Mouse (Mus musculus) erythroid progenitor cell, adult 5-6 weeks (primary cell): ENCODE data around the gene Ppp1r3g. TPM values are rescaled to one million over a fixed set of nuclear protein-coding genes. Genes with fewer than 3 reads are reported as not detected.

Experiments used
- ATAC-seq: replicated peaks from 2 replicates; pipeline ENCODE4 v1.8.0; 2016; ENCODE audit warnings: moderate number of reproducible peaks, mild to moderate bottlenecking, moderate TSS enrichment, inconsistent platforms; ENCODE audit not compliant: poor library complexity, low FRiP score, severe bottlenecking
- total RNA-seq, 2 experiments: library from RNA; stranded (forward) in 1 of 2; stranded (reverse) in 1 of 2; fragments of 150-400 nt in 1 of 2; fragments of 186-747, 209-891 nt in 1 of 2; gene quantifications; 2 replicates each; pipeline versions ENCODE4 v1.2.3 to v1.2.4; 2015 to 2017; ENCODE audit warnings: low replicate concordance in 2 of 2

The Ppp1r3g gene
- total RNA-seq, 2 experiments from 2014 or later, result not detected

GRCm38 (mm10) chr13:35991185-35991584 is 32.5 kb downstream of the Ppp1r3g start:
- peak; percentile 75 for ATAC-seq

DNA sequence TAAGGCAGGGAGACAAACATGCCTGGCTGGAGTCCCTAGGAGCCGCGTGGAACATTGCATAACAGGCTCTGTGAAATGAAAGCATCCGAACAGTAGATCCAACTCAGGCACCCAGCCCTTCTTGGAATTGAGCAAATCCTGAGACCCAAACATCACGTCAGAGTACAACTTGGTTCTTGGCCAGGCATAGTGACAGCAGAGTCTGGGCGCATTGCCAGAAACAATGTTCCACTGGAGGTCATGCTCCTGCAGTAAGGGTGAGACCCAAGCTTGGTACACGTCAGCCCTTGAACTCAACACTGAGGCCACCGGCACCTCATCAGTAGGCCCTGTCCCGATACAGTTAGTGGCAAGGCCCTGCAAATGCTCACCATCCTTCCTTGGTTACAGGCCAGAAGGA is 35.4 kb downstream of the Ppp1r3g start:
- no peak for ATAC-seq

GRCm38 (mm10) chr13:35995231-35995630 is 36.6 kb downstream of the Ppp1r3g start:
- ATAC-seq, result no peak

DNA sequence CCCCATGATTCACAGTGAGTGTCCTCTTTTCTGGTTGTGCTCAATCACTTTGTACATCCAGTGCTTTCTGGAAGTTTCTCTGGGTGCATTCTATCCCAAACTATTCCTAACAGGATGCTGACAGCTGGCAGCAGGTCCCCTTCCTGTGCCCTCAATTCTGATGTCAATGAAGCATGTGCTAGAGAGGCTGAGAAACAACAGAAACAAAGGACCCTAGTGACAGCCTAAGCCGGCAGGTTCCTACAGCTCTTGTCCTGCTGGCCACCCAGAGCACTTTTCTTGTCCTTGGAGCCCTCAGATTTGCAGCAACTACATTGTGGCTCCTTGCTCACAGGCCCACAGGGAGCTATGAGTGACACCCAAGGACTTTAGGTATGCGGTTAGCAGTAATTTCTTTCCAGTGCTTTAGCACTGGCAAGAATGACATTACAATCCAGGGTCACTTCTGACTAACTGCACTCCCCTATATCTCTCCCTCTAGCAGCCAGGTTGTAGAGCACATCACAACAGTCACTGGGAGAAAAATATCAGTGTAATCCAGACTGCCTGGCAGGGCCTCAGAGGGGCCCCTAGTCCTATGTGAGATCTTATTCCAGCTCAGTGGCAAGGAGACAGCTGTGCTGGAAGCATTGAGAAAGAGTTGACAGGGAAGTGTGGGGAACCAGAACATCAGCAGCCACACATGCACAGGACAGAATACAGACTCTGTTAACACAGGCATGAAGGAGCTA is 37.2 kb downstream of the Ppp1r3g start:
- ATAC-seq, result no peak

GRCm38 (mm10) chr13:35997606-35998005 is 39.0 kb downstream of the Ppp1r3g start:
- ATAC-seq, result no peak

DNA sequence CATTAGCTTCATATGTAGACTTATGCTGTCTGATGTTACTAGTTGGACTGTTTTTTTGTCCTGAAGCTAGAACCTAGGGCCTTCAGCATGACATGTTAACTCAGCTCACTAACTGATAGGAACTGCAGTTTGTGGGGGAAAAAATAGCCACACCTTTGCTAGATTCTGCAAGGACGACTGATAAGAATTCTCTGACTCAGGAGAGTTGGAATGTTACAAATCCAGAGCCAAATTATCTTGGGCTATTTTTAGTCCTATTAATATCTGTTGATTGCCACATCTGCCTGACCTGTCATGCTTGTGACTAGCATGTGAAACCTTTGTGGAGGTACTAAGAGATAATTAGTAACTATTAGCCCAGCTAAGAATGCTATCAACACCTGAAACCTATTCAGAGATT is 42.2 kb downstream of the Ppp1r3g start:
- ATAC-seq, result no peak

GRCm38 (mm10) chr13:36009981-36010380 is 51.3 kb downstream of the Ppp1r3g start:
- no peak for ATAC-seq

- no peak for ATAC-seq
Measured at GRCm38 (mm10) chr13:36015636-36016035, 57.0 kb downstream of the Ppp1r3g start.

- ATAC-seq, result no peak
Measured at GRCm38 (mm10) chr13:36018017-36018416, 59.4 kb downstream of the Ppp1r3g start.

DNA sequence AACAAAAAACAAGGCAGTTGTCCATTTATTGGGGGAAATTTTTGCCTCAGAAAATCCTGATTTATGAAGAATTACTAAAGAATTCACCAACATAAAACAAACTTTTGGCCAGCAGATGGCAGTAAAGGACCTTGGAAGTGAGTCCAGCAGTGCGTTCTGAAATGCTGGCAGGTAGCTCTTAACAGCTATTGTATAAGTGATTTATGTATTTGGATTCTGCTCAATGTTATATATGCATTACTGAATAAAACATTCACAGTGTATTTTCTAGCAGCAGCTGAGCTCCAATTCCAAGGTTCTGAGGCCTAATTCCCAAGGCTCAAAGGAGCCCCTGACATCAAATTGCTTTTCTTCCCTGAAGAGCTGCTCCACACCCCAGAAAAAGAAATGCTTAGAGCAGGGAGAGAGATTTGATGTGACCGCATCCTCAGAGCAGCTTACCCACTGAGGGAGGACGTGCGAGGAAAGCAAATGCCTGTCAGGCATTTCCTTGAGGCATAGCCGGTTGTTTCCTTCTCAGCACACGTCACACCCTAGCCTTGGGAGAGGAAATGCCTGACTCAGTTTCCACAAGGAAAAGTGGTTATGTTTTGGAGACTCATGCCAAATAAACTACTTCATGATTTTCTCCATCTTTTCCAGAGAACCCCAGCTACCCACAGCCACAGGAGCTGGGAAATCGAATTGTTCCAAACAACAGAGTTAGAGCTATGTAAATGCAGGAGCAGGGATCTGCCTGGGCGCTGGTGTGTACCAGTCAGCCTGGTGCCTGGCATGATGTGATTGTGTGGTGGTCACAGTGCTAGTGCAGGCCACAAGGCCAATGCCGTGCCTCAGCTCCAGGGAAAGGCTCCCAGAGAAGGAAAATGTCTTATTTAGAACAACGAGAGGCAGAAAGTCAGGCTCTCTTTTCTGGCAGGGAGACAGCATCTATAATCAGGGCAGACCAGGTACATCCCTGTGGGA is 61.0 kb downstream of the Ppp1r3g start:
- peak; percentile 69; the same call in 1 of the 2 replicates for ATAC-seq

Other genes starting within 250 kb of the Ppp1r3g start
- gene Rpp40, start 52.5 kb upstream of the Ppp1r3g start, total RNA-seq (2015; ENCODE audit: low replicate concordance), result 6.1 and 10.9 TPM in 2 replicates
- gene Rpp40, start 52.5 kb upstream of the Ppp1r3g start, total RNA-seq (2017; ENCODE audit: low replicate concordance), result 7.3 TPM in 1 of 2 replicates, not detected in the other
- gene Fars2, start 158.6 kb downstream of the Ppp1r3g start, total RNA-seq (2015; ENCODE audit: low replicate concordance), result 21.3 and 23.5 TPM in 2 replicates
- gene Fars2, start 158.6 kb downstream of the Ppp1r3g start, total RNA-seq (2017; ENCODE audit: low replicate concordance), result 35.8 and 44.8 TPM in 2 replicates
- gene Lyrm4, start 158.7 kb downstream of the Ppp1r3g start, total RNA-seq (2015; ENCODE audit: low replicate concordance), result 8.8 and 9.4 TPM in 2 replicates
- 2.4 and 9.2 TPM in 2 replicates for gene Lyrm4, start 158.7 kb downstream of the Ppp1r3g start, total RNA-seq (2017; ENCODE audit: low replicate concordance)